Mouse (Mus musculus) megakaryocyte-erythroid progenitor cell, adult 5-6 weeks (primary cell): ENCODE data around the gene Akp3. TPM values are rescaled to one million over a fixed set of nuclear protein-coding genes. Genes with fewer than 3 reads are reported as not detected.

Experiments
- ATAC-seq: replicated peaks from 2 replicates; pipeline ENCODE4 v1.8.0; 2016; ENCODE audit warnings: mild to moderate bottlenecking, inconsistent platforms; ENCODE audit not compliant: severe bottlenecking, poor library complexity, low FRiP score, low TSS enrichment
- total RNA-seq, 2 experiments: library from RNA; stranded (forward) in 1 of 2; stranded (reverse) in 1 of 2; fragments of 200-1000, 215-1000 nt in 1 of 2; fragments of >200 nt in 1 of 2; fragmentation: Nextera tagmentation in 1 of 2; gene quantifications; 2 replicates each; pipeline ENCODE4 v1.2.3; 2014 to 2017

The Akp3 gene
- not detected in 2 replicates for total RNA-seq (2014; fragmentation: Nextera tagmentation)
- total RNA-seq (2017) = not detected in 2 replicates

DNA sequence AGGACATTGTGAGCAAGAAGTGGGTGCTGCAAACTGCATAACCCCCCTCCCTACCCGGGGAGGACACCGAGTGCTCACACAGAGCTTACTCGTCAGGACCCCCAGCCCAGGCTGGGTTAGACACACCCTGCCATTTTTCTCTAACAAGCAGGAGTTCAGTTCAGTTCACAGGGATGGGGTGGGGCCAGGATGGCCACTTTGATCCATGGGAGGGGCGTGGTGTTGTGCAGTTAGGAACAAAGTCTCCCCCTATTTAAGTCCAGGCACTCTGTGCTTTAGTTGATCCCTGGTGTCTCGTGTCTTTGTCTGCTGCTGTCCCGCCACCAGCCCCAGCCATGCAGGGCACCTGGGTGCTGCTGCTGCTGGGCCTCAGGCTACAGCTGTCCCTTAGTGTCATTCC, at the start of gene Akp3:
TSS of gene Akp3 (plus strand) at position 301 of the 400 bp plus-strand sequence.
- ATAC-seq = no peak

- ATAC-seq = no peak
Observed at GRCm38 (mm10) chr1:87086196-87086595, 38.6 kb upstream of the Akp3 start.

DNA sequence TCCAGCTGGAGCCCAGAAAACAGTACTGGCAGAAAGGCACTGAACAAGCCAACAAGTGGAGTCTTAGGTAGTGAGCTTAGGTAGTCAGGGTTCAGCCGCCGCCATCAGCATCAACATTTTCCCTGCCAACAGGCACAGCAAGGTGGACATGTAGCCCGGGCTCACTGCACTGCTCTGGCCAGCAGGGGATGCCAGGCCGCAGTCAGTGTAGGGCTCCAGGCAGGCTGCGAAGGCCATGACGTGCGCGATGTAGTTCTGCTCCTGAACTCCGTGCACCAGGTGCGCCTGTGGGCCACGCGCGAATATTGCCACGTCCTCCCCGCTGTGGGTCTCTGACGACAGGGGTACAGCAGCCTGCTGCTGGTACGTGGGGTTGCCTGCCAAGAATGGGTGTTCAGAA, 37.8 kb upstream of the Akp3 start:
- ATAC-seq = peak; percentile 47; the same call in 1 of the 2 replicates

DNA sequence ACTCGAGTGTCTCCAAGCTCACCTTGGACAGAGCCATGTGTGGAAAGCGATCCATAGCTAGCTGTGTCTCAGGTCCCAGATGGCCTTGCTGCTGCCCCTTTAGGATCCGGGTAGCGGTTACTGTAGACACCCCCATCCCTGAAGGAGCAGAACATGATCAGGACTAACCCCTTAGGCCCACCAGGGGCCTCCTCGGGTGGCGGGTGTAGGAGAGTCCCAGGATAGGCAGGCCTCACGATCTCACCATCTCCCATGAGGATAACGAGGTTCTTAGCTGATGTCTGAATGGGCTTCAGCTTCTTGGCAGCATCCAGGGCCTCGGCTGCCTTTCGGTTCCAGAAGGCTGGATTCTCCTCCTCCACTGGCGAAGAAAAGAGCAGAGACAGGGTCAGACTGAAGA, 35.5 kb upstream of the Akp3 start:
- ATAC-seq = no peak

- no peak for ATAC-seq
Observed at GRCm38 (mm10) chr1:87089828-87090227, 34.9 kb upstream of the Akp3 start, which contains the start of gene Alppl2. Alppl2 (minus strand) TSS chr1:87089928.

DNA sequence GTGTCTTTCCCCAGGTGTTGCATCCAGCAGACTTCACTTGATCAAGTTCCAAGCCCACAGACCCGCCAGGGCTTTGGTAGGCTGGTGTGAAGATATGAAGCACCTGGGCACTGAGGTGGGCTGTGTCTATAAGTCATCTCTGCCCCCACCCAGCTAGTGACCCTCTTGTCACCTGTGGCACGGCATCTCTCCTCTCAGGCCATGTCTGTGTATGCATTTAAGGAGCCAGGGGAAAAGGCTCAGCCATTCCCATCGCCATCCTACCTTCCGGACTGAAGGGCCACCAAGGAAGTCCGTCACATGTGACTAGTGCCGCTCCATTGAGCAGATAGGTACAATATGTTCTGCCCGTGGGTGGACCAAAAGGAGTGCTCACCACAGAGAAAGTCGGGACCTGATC, 29.1 kb upstream of the Akp3 start:
- no peak for ATAC-seq

DNA sequence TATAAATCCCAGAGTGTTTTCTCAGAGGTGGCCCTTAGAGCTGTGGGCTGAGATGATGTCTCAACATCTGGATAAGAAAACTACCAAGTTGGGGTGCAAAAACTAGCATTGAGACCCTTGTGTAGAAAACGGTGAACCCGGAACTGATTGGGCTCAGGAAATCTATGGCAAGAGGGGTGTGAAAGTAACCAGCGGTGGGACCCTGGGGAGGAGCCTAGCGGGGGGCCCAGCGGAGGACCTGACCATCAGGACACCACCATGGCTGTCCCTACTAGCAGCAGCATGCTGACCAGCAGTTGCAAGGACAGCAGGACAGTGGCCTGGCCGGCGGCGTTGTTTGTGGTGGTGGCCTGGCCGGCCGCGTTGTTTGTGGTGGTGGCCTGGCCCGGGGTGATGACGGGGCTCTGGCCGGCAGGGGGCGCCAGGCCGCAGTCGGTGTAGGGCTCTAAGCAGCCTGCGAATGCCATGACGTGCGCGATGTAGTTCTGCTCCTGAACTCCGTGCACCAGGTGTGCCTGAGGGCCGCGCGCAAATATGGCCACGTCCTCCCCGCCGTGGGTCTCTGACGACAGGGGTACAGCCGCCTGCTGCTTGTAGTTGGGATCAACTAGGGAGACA, 26.3 kb upstream of the Akp3 start:
- ATAC-seq = peak; percentile 78

GRCm38 (mm10) chr1:87101411-87101810, 23.4 kb upstream of the Akp3 start, which contains the start of gene Alpi:
Alpi (minus strand) TSS chr1:87101606.
- no peak for ATAC-seq

DNA sequence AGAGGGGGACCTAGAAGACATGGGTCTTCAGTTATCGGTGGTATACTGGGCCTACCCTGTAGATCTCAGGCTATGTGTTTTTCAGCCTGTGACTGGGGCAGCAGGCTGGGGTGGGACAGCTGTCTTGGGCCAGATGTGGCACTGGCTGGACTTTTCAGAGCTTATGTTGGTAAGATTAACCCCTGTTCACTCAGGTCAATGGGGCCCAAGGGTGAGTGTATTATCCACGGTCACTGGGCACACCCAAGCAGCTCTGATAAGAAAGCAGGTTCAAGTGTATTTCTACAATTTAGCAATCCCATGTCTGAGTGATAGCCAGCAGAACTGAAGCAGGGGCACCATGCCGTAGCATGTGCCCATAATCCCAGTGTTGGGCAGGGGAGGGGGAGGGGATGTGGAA, 22.7 kb upstream of the Akp3 start:
- ATAC-seq = no peak

- no peak for ATAC-seq
Observed at GRCm38 (mm10) chr1:87103936-87104335, 20.8 kb upstream of the Akp3 start.

DNA sequence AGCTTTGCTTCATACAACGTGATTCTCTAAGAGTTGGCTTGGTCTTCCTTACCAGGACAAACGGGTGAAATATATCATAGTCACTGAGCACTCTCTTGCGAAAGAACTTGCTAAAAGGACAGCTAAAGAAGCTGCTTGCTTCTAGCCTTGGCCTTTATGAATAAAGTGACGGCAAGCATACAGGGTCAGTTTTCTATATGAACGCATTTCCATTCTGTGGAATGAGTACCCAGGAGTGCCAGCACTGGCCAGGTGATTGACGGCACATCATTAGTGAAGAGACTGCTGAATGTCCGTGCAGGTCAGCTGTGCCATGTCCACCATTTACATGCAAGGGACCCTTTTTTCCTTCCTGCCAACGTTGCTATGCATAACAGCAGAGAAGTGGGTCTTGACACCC, 18.2 kb upstream of the Akp3 start:
- ATAC-seq = no peak

- ATAC-seq = no peak
Observed at GRCm38 (mm10) chr1:87108564-87108963, 16.2 kb upstream of the Akp3 start.

GRCm38 (mm10) chr1:87111719-87112354, 12.9 kb upstream of the Akp3 start:
- ATAC-seq = no peak

DNA sequence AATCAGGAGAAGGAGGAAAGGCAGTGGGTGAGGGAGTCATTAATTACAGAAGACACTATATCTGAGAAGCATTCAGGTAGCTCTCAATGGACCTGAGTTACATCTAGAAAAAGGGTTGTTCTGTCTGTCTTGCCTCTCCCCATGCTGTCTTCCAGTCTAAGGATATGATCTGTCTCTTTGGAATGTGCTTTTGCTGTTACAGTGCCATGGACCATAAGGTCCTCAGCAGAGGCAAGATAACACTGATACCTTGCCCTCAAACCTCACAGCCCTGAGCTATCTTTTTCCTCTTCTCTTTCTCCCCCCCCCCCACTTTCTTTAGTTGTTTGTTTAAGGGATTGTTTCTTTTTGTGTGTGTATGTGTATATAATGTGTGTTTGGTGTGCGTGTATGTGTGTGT, 10.0 kb upstream of the Akp3 start:
- ATAC-seq = no peak

DNA sequence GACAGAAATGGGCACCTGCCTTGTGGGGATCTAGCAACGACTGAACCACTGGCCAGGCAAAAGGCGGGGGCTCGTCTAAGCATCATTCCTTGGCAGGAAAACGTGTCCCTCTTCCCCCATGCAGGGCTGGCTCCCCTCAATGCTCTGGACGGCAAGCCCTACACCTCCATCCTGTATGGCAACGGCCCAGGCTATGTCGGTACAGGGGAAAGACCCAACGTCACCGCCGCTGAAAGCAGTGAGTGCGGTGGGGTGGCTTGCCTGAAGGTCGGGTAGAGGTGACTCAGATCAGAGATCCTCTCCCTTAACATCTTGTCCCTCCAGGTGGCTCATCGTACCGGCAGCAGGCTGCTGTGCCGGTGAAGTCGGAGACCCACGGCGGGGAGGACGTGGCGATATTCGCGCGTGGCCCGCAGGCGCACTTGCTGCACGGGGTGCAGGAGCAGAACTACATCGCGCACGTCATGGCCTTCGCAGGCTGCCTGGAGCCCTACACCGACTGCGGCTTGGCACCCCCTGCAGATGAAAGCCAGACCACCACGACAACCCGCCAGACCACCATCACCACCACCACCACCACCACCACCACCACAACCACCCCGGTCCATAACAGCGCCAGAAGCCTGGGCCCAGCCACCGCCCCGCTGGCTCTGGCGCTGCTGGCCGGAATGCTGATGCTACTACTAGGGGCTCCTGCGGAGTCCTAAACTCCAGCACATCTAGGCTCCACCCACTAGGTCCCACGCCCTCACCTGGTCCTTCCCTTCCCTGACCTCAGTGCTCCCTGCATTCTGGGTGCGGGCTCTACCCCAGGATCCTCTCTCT, 2.6 kb downstream of the Akp3 start:
- no peak for ATAC-seq

DNA sequence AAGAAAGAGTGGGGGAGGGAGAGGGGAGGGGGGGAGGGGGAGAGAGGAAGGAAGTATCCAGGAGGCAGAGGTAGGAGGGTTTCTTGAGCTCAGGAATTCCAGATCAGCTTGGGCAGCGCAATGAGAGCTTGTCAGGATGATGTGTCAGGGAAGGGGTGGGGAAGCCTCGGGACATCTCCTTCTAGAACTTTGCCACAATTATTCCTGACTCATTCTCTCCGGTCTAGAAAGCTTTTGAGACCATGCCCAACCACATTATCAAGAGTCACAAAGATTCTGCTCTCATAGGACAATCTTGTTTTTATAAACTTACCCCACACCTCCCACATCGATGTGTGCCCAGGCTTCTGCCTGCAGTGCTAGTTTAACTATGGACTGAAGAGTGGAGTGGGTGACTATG, 7.0 kb downstream of the Akp3 start:
- no peak for ATAC-seq

DNA sequence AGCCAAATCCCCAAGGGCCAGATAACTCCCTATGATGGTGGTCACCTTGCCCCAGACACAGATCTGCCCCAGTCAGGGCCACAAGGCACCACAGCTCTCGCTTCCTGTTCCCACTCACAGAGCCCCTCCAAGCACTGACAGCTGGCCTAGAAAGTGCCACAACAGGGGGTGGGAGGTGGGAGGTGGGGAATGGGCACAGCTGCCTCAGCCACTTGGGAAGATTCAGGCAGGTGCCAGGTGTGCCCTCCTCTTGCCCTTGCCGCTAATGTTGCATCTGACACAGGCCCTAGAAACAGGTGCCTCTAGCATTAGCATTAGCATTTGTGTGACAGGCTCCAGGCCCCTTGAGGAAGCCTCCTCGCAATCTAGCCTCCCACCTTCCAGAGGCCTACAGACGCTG, 16.8 kb downstream of the Akp3 start:
- no peak for ATAC-seq

DNA sequence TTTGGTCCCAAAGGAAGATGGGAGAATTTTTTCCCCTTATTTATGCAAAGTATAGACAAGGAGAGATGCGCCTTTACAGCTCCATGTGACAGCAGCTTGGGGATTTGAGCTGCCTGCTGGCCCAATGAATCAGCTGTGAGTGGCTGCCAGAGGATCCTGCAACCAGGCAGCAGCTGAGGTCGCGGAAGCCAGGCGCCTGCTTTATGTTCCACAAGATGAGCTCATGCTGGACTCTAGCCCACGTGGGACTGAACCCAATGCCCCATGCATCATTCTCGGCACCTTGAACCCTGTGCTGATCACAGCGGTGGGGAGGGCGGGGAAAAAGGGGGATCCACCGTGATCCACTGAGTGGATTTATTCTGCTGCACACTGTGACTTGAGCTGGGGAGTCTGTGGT, 17.7 kb downstream of the Akp3 start:
- ATAC-seq = no peak

- ATAC-seq = no peak
Observed at GRCm38 (mm10) chr1:87143141-87143540, 18.4 kb downstream of the Akp3 start.

- 0 out of 2 replicates have a peak, but pooled peaks have one; percentile 19 for ATAC-seq
Observed at GRCm38 (mm10) chr1:87149422-87149821, 24.6 kb downstream of the Akp3 start.
